Mouse (Mus musculus) spleen, postnatal 36 days (tissue): ENCODE measurements around the gene Dclk2.
A peak's percentile ranks its signal among the peaks of the same experiment; 100 is the strongest.

ENCODE experiments used
- DNase-seq, 2 experiments: peaks; one replicate each; pipeline ENCODE4 v3.0.0; 2022; ENCODE audit warnings: low spot score in 2 of 2, mixed read lengths in 1 of 2

Dclk2 gene

DNA sequence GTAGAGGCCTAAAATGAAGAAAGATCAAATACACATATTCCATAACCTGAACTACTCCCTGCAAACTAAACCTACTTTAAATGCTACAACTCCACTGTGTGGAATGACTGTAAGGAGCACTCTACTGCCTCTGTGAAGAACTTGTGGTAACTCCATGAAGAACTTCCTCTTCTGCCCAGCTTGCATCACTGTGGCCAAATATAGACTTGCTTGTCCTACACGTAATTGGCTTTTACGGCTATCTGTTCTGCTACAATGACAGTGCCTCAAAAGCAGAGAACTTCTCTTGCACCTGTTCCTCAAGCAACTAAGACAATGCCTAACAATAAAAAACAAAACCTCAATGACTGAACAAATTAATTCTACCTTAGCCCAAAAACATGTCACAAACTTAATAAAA, 26.2 kb downstream of the Dclk2 start:
- peak; percentile 68 to 70 for DNase-seq

GRCm38 (mm10) chr3:86887512-86887911, 33.1 kb downstream of the Dclk2 start:
- no peak for DNase-seq

DNA sequence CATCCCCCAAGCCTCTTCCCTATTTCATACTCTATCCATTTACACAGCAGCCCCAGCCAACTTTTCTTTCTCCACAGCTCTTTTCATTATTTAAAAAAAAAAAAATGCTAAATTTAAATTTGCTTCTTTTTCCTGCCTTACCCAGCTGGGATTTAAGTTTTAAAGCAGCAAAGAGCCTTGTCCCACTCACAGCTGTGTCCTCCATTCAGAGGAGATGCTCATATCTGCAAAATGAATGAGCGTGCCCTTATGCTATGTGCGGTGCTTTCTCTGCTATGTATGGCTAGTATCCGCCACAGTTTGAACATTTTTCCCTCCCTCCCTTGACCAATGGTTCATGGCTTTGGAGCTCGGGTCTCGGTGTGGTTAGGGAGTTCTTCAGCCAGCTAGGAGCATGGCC, 35.5 kb downstream of the Dclk2 start:
- DNase-seq: no peak

GRCm38 (mm10) chr3:86884481-86884880, 36.2 kb downstream of the Dclk2 start:
- no peak for DNase-seq

DNA sequence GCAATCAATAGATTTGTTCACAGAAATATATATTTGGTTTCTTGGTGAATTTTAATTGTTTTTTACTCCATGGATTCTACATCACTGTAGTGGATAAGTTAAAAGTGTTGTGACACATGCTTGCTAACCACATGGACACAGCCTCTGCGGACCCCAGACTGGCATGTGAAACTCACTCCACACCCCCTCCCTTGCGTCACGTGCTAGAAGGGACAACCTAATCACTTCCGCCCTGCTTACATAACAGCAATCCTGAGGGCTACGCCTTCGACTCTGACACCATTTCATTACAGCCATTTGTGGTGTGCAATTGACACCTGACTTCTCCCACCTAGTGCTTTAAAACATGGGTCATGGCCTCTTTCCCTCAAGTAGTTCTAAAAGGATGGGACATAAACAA, 36.7 kb downstream of the Dclk2 start:
- DNase-seq: no peak

- no peak for DNase-seq
These were observed 44.7 kb downstream of the Dclk2 start for GRCm38 (mm10) chr3:86875912-86876311.

DNA sequence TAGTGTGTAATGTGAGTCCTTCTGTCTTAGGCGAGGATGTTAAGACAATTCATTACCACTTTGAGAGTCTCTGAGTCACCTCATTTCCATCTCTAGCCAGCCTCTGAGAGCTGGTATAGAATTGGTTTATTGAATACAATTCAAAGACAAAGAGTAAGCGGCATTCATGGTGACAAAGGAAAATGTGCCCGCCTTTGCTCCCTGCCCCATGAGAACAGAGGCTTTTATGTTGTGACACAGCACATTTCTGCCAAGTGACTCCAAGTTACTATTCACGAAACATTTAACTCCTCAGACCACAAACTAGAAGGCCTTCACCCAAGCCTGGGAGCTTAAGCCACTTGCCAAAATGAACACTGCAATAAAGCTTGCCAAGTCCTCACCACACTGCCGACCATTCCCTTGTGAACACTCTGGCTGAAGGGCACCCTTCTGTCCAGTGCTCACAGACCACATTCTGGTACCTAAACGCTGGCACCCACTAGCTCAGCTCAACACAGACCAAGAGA, 47.5 kb downstream of the Dclk2 start:
- DNase-seq: no peak

GRCm38 (mm10) chr3:86870952-86871351, 49.7 kb downstream of the Dclk2 start:
- no peak for DNase-seq

GRCm38 (mm10) chr3:86870411-86870810, 50.2 kb downstream of the Dclk2 start:
- DNase-seq: no peak

DNA sequence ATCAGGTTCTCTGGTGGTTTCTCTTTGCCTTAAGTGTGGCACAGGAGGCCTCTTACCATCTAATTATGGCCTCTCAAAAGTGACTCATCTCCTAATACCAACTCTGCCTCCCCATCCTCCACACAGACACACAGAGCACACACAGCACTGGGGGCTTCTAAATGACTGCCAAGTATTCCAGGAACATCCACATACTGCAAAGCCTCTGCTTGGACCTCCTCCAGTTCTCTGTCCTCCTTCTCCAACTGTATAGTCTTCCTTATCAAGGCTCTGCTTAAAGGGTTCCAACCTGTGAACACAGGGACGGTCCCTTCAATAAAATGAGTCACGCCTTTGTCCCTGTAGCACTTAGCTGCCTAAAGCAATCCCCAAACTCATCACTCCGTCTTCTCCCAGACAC, 51.9 kb downstream of the Dclk2 start:
- no peak for DNase-seq

- no peak for DNase-seq
These were observed 57.2 kb downstream of the Dclk2 start for GRCm38 (mm10) chr3:86863327-86864008.

DNA sequence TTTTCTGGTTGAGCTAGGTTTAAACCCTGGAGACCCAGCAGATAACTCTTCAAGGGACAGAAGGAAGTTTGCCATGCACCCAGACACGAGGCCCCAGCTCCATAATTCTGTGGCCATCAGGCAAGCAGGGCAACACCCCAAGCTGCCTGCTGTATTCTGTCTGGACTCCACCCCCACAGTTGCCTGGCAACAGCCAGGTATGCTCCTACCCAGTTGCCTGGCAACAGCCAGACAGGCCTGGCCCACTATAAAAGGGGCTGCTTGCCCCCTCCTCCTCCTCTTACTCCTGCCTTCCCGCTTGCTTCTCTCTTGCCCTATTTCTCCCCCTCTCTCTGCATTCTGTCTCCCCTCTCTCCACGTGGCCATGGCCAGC, 57.7 kb downstream of the Dclk2 start:
- no peak for DNase-seq

- no peak for DNase-seq
These were observed 58.3 kb downstream of the Dclk2 start for GRCm38 (mm10) chr3:86862245-86862938.

DNA sequence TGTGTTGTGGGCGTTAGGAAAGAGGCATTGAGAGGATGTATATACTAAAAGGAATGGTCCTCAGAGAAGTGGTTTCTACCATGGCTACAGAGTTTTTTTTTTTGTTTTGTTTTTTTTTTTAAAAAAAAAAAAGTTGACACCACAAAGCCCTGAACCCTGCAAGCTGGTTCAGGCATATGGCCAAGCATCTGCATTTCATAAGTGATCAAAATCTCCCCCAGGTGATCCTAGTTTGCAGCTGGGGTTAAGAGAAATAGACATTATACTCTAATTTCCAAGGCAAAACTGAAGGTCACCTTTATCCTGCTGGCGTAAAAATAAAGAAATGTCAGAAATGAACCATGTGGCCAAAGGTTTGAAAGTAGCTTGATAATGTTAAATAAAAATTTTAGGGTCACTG, 60.9 kb downstream of the Dclk2 start:
- DNase-seq: no peak

DNA sequence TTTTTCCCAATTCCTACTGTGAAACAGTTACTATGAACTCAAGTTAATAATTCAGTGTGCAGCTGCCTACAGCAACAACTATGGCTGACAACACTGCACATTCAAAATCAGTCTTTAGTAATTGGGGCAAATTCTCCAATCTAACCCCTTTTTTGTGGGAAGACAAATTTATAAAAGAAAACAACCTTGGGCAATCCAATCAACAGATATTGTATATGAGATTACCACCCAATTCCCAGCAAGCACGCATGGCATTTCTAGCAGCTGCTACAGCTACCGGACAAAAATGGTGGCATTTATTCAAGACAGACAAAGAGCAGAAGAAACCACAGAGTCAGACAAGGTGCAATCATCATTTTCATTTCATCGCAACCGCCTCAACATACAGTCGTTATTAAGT, 62.0 kb downstream of the Dclk2 start:
- DNase-seq: no peak

DNA sequence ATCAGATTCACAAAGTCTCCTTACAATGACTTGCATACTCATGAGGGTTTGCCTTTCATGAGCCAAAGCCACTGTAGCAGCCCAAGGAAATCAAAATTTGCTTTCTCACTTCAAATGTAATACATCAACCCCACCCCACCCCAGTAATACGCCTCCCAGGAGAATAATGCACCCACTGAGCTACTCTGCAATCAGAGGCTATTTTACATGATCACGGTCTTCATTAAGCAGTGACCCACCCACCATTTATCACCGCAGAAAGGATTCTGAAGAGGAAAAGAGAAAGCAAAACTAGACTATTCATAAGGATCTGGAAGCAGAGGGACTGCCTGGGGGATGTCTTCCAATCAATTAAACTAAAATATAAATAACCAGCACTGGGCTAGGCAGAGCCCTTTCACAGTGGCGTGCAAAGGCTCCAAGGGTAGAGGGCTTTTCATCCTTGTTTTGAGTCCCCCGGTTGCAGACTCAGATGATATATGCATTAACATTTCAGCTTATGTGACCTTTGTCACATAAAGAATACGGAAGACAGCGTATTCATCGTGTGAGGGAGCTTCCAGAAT, 62.7 kb downstream of the Dclk2 start:
- no peak for DNase-seq

GRCm38 (mm10) chr3:86852867-86853266, 67.8 kb downstream of the Dclk2 start:
- DNase-seq: no peak

- DNase-seq: no peak
These were observed 69.5 kb downstream of the Dclk2 start for GRCm38 (mm10) chr3:86851131-86851530.

GRCm38 (mm10) chr3:86850394-86851030, 70.1 kb downstream of the Dclk2 start:
- no peak for DNase-seq

GRCm38 (mm10) chr3:86849337-86849736, 71.3 kb downstream of the Dclk2 start:
- DNase-seq: no peak

DNA sequence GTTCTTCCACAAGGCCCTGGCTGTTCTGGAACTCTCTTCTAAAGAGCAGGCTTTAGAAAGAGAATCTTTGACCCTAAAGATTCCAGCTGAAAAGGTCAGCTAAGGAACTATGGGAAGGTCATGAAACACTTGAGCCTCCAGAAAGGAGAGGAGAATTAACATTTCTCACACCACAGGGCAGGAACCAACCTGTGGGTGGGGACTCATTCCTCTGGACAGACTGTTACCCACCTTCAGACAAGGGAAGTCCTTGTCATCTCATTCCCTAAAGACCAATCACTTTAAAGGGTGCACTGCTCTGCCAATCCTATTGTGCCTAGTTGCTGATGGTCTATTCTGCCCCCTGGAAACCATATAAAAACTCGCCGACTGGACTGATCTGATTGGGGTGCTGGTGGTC, 73.1 kb downstream of the Dclk2 start:
- DNase-seq: no peak

DNA sequence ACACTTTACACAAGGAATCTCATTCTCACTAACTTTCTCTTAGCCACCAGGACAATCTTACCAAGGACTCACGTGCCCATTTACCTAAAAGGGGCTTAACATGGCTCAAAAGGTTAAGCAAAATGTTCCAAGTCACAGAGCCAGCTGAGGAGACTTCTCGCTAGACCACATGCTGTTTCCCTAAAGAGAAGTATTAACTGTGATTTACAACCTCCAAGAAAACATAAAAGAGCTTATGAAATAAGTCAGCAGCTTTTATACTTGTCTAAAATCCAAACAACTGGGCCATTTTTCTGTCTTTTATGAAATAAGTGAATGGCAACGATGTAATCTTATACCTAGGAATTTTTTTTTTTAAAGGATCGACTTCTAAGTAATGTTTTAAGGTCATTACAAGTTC, 74.6 kb downstream of the Dclk2 start:
- no peak for DNase-seq

- DNase-seq: no peak
These were observed 75.1 kb downstream of the Dclk2 start for GRCm38 (mm10) chr3:86845578-86845977.
